Mouse (Mus musculus) T-helper 17 cell (primary cell): Measurements from ENCODE around the gene Pfkfb4.

Experiments
- in situ Hi-C, 2 experiments: fragments of 300-600 bp; cut with MboI, MseI; formaldehyde crosslinking; loops; 1 replicate in 1 of 2; 2 replicates in 1 of 2; pipeline ENCODE4 v1.15.1; 2025; ENCODE audit warnings: high pct_unique_total_duplicates in 2 of 2

Gene Pfkfb4

DNA sequence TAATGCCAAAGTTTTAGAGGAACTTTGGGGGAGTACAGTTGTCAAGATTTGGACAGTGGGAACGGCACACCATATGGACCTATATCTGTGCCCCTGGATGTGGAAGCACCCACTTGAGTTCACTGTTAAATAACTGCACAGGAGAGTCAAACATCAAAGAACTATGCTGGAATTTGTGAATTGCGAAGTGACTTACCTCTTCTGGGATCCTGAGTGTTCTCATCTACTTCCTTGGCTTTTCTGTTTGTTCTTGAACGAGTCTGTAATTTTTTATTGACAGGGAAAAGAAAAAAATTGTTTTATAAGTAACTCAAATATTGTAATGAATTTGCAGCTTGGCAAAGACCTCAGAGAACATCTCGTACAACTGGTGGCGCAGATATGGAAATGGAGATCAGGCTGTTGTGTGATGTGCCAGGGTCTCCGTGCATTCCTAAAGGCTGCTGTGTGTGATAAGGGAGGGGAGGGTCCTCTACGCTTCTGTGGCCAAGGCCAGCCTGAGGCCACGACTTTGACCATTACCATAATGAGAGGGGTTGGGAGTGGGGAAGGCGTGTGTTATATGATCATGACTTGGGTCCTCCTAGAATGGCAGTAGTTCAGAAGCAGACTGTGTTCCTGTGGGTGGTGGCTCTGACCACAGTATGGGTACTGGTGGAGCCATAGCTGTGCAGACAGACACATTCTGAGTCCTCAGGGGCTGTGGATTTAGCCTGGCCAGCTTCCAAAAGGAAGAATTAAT is 1.2 kb downstream of the Pfkfb4 start:
- in situ Hi-C loops = loop anchor here (5.0 to 10.0 kb wide), 3 partner anchors 225 to 882 kb away; partner anchors contain the start of gene Cdc25a (in 1 of the 2)

DNA sequence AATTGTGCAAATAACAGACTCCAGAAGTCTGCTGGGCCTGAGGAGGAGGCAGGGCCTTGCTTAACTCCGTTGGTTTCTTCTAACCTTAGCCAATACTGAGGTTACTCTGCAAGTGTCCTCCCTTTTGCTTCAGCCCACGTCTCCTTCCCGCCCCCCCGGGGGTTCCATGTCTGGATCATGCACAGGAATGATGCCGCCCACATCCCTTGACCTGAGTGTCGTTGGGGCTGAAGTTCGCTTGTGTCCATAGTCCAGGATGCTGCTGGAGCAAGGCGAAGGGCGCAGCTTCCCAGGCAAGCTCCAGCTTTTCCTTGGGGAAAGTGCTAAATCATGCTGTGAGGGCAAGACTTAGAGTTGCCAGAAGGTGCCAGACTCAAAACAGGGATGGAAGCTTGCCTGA is 4.8 kb downstream of the Pfkfb4 start:
- in situ Hi-C loops = loop anchor here (10.0 kb wide), 2 partner anchors 868 to 878 kb away; partner anchors contain the start of gene Cdc25a (in 1 of the 2)

- in situ Hi-C loops = loop anchor here (10.0 kb wide), 2 partner anchors 866 to 876 kb away; partner anchors contain the start of gene Cdc25a (in 1 of the 2)
Observed at GRCm38 (mm10) chr9:108998287-108999166, 6.9 kb downstream of the Pfkfb4 start.

- in situ Hi-C loops = loop anchor here (10.0 kb wide), 2 partner anchors 866 to 876 kb away; partner anchors contain the start of gene Cdc25a (in 1 of the 2)
Observed at GRCm38 (mm10) chr9:108999167-108999526, 7.6 kb downstream of the Pfkfb4 start.

- in situ Hi-C loops = loop anchor here in 1 of 2 experiments (5.0 to 10.0 kb wide), 4 partner anchors 57 to 804 kb away; partner anchors contain the start of genes Fbxw24 and Trex1
Observed at GRCm38 (mm10) chr9:109000726-109001125, 9.1 kb downstream of the Pfkfb4 start.

- in situ Hi-C loops = loop anchor here in 1 of 2 experiments (5.0 to 10.0 kb wide), 4 partner anchors 54 to 802 kb away; partner anchors contain the start of genes Fbxw24 and Trex1
Observed at GRCm38 (mm10) chr9:109003201-109003600, 11.6 kb downstream of the Pfkfb4 start.

GRCm38 (mm10) chr9:109007025-109007780 is 15.6 kb downstream of the Pfkfb4 start:
- in situ Hi-C loops = loop anchor here (5.0 to 10.0 kb wide), 5 partner anchors 55 to 798 kb away; partner anchors contain the start of gene Fbxw24 (in 1 of the 2)

GRCm38 (mm10) chr9:109008081-109008480 is 16.5 kb downstream of the Pfkfb4 start:
- in situ Hi-C loops = loop anchor here (5.0 to 10.0 kb wide), 5 partner anchors 54 to 797 kb away; partner anchors contain the start of gene Fbxw24 (in 1 of the 2)

DNA sequence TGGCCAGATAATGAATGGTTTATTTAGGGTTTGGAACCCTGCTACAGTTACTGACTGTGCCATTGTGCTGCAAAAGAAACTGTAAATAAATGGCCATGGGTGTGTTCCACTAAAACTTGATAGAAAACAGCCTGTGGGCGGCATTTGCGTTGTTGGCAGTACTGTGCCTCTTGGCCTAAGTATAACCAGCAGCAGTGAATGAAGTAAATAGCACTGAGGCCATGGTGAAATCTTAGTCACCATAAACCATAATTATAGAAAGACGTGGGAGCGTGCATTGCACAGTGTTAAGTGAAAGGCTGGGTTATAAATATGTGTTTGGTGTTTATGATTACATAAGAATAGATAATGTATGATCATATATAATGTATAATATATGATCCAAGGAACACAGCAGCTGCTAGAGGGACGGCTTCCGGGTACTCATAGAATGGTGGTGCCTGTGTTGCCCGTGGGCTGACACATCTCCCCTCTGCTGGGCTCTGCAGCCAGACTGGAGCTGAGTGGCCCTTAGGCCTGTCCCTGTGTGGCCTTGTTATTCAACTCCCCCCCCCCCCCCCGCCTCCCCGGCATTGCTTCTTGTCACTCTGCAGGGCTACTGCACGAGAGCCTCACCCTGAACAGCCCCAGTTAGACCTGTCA is 17.5 kb downstream of the Pfkfb4 start:
- in situ Hi-C loops = loop anchor here (5.0 to 10.0 kb wide), 5 partner anchors 53 to 796 kb away; partner anchors contain the start of gene Fbxw24 (in 1 of the 2)

- in situ Hi-C loops = loop anchor here (5.0 to 10.0 kb wide), 5 partner anchors 53 to 795 kb away; partner anchors contain the start of gene Fbxw24 (in 1 of the 2)
Observed at GRCm38 (mm10) chr9:109009636-109010315, 18.2 kb downstream of the Pfkfb4 start.

GRCm38 (mm10) chr9:109010316-109010690 is 18.7 kb downstream of the Pfkfb4 start:
- in situ Hi-C loops = no loop called here

GRCm38 (mm10) chr9:109015397-109015796 is 23.8 kb downstream of the Pfkfb4 start:
- in situ Hi-C loops = no loop called here

- in situ Hi-C loops = no loop called here
Observed at GRCm38 (mm10) chr9:109016973-109017604, 25.5 kb downstream of the Pfkfb4 start.

GRCm38 (mm10) chr9:109021428-109021827 is 29.9 kb downstream of the Pfkfb4 start:
- in situ Hi-C loops = no loop called here

- in situ Hi-C loops = no loop called here
Observed at GRCm38 (mm10) chr9:109022866-109023685, 31.5 kb downstream of the Pfkfb4 start.

GRCm38 (mm10) chr9:109027521-109027920 is 35.9 kb downstream of the Pfkfb4 start:
- in situ Hi-C loops = no loop called here

DNA sequence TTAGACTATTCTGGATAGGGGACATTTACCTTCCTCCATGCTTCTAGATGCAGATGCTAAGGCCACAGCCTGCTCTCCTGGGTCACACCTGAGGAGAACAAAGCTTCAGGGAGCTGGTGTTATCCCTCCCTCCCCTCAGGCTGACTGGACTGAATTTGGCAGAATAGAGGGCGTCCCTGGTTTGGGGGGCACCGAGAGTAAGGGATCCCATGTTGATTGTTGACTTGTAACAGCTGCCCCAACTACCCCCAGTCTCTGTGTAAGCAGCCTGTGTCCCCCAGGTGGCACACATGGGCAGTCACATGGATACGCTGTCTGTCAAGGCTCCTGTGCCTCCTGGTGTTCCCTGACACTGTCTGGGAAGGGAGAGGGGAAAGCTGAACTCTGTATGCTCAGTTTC is 36.8 kb downstream of the Pfkfb4 start:
- in situ Hi-C loops = no loop called here

DNA sequence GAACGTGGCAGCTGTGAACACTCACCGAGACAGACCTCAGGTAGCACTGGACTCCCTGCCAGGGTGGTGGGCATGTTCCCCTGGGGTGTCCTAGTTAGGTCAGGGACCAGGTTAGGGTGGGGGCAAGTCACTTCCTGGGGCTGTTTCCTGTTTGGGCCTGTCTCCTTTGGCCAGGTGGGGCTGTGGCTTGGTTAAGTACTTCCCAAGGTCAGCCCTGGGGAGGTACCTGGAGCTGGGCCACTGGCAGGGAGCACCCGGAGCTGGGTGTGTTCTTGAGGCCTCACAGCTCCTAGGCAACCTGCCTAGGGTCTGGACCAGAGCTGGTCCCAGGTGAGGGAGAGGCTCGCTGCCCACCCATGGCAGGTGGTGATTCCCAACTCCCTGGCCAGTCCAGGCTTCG is 37.3 kb downstream of the Pfkfb4 start:
- in situ Hi-C loops = no loop called here
